Mouse (Mus musculus): Measurements from ENCODE around the gene Dapp1. TPM values are rescaled to one million over a fixed set of nuclear protein-coding genes. Genes with fewer than 3 reads are reported as not detected.

The Dapp1 gene
- polyA plus RNA-seq (2014; fragmentation: Illumina TruSeq; extraction: RNeasy Lipid Tissue Mini Kit (QIAGEN cat#74804)), result 16.2 TPM

GRCm38 (mm10) chr3:137981382-137981750 is at the start of gene Dapp1:
Dapp1 (minus strand) TSS chr3:137981545.

DNA sequence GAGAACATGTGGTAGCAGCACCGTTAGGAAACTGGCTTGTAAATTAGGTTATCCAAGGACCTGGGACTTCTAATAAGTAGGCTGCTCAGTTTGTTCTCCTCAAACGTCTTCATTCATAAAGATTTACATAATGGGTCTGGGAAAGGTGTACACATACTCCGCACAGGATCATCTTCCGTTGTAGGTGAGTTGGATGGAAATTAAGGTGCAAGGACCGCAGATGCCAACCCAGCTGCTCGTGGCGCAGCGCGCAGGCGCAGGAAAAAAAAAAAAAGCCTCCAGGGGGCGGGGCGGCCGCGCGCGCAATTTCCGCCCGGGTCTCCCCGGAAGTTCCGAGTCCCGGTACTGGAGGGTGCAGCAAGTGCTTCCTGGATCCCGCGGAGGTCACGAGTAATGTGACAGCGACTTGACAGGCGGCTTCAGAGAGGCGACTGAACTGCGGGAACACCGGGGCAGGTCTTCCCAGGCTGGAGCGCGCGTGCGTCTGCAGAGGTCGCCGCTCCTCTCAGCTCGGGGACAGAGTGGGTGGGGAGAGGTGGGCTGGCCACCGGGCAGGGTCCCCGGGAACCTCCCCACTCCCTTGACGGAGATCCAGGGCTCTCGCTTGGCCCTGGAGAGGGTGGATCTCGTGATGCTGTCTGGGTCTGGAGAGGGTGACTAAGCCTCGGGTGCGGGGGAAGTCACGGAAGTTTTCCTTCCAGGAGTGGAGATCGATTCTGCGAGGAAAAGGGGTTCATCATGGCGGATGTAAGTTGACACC is 63.0 kb downstream of the Dapp1 start, which contains the start of gene Lamtor3:
Gene Lamtor3, plus strand, starts transcription at position 335 of the 760 bp plus-strand sequence.

Other genes starting within 250 kb of the Dapp1 start
- gene H2afz, start 117.1 kb downstream of the Dapp1 start, polyA plus RNA-seq (2014; fragmentation: Illumina TruSeq; extraction: RNeasy Lipid Tissue Mini Kit (QIAGEN cat#74804)), result 933 TPM
- 59.4 TPM for gene Dnajb14, start 113.9 kb downstream of the Dapp1 start, polyA plus RNA-seq (2014; fragmentation: Illumina TruSeq; extraction: RNeasy Lipid Tissue Mini Kit (QIAGEN cat#74804))
- gene Lamtor3, start 63.0 kb downstream of the Dapp1 start, polyA plus RNA-seq (2014; fragmentation: Illumina TruSeq; extraction: RNeasy Lipid Tissue Mini Kit (QIAGEN cat#74804)), result 49.7 TPM
- 1.00 TPM for gene 1110002E22Rik, start 83.5 kb upstream of the Dapp1 start, polyA plus RNA-seq (2014; fragmentation: Illumina TruSeq; extraction: RNeasy Lipid Tissue Mini Kit (QIAGEN cat#74804))
- gene Gm5105, start 85.8 kb upstream of the Dapp1 start, polyA plus RNA-seq (2014; fragmentation: Illumina TruSeq; extraction: RNeasy Lipid Tissue Mini Kit (QIAGEN cat#74804)), result not detected
- gene Trmt10a, start 161.9 kb upstream of the Dapp1 start, polyA plus RNA-seq (2014; fragmentation: Illumina TruSeq; extraction: RNeasy Lipid Tissue Mini Kit (QIAGEN cat#74804)), result 11.4 TPM
- 7.2 TPM for gene Mttp, start 163.4 kb upstream of the Dapp1 start, polyA plus RNA-seq (2014; fragmentation: Illumina TruSeq; extraction: RNeasy Lipid Tissue Mini Kit (QIAGEN cat#74804))
- gene 4930579F01Rik, start 212.3 kb upstream of the Dapp1 start, polyA plus RNA-seq (2014; fragmentation: Illumina TruSeq; extraction: RNeasy Lipid Tissue Mini Kit (QIAGEN cat#74804)), result not detected
- gene Adh7, start 236.2 kb upstream of the Dapp1 start, polyA plus RNA-seq (2014; fragmentation: Illumina TruSeq; extraction: RNeasy Lipid Tissue Mini Kit (QIAGEN cat#74804)), result 2.6 TPM

Data from ovary, adult 10 weeks (tissue).